Mouse (Mus musculus): Measurements from ENCODE around the gene Pgm2l1. TPM values are rescaled to one million over a fixed set of nuclear protein-coding genes. Genes with fewer than 3 reads are reported as not detected.

Gene Pgm2l1
- total and polyA plus RNA-seq, 3 experiments, result 21.6 to 22.6 (median 22.5) TPM

DNA sequence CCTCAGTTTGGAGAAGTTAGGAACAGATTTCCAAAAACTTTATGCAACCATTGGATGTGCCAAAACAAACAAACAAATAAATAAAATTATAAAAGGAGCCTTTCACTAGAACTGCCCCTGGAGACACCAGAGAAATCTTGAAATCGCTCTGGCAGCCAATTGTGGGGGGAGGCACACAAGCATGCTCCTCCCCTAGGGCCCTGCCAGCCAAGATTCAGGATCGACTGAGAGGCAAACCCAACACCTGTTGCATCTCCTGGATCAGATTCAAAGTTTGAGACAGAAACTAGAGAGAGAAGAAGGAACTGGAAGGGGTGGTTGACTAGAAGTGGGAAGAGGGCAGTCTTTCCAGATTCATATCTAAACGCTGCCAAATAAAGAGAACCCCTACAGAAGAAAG is 23.6 kb upstream of the Pgm2l1 start:
- Histone ChIP-seq H3K9me3 (replicated peaks) (no peaks in the 10 kb centered on the region), H3K4me3 (ENCODE audit: low read depth, low read length) (no peak overlapping the region), H3K27me3 (ENCODE audit: insufficient read depth, low read length) (peaks cover 25% of the 10 kb centered on the region), H3K36me3 (replicated peaks) (no peaks in the 10 kb centered on the region), H3K4me1 (ENCODE audit: insufficient read depth, low read depth, low read length) (peaks cover 9% of the 10 kb centered on the region; the same call in 1 of the 2 replicates)
- TF ChIP-seq GATA1 (IDR thresholded peaks at IDR 0.05; ENCODE audit: borderline replicate concordance, low read length), result no peak
- TF ChIP-seq POLR2AphosphoS5 (IDR thresholded peaks at IDR 0.05; ENCODE audit: insufficient replicate concordance, low read depth, low read length), result no peak
- no peak for TF ChIP-seq GATA2 (IDR thresholded peaks at IDR 0.05; ENCODE audit: borderline replicate concordance, low read depth, low read length)
- no peak for TF ChIP-seq TAL1 (conservative IDR thresholded peaks at IDR 0.05; ENCODE audit: low read depth, low read length)
- no peak for TF ChIP-seq CTCF (IDR thresholded peaks at IDR 0.05; ENCODE audit: low read depth, low read length)
- DNase-seq (ENCODE audit: low spot score) (no peak), ATAC-seq (ENCODE audit: extremely low read depth, insufficient number of reproducible peaks, low FRiP score, poor library complexity, severe bottlenecking) (no peak)

DNA sequence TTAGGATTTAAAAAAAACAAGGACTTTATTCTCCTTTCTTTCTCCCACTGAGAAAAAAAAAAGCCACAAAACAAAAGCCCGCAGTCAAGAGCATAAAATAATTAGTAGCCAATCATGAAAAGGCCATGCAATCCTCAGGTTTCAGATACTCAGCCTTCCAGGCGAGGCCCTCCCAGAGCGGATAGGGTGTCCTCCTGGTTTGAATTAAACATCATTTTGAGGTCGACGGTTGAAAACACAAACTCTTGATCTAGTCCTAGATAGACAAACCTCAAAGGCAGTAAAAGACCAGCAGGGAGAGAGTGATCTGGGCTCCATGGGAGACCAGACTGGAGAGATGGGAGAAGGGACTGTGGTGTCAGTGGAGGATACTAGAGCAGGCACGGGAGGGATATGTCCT is 22.3 kb upstream of the Pgm2l1 start:
- no peak for ATAC-seq (ENCODE audit: extremely low read depth, insufficient number of reproducible peaks, low FRiP score, poor library complexity, severe bottlenecking)
- no peaks in the 10 kb centered on the region for H3K36me3 ChIP-seq (replicated peaks)
- H3K4me3 ChIP-seq (ENCODE audit: low read depth, low read length), result no peak overlapping the region
- peaks cover 9% of the 10 kb centered on the region; the same call in 1 of the 2 replicates for H3K4me1 ChIP-seq (ENCODE audit: insufficient read depth, low read depth, low read length)
- no peaks in the 10 kb centered on the region for H3K9me3 ChIP-seq (replicated peaks)
- DNase-seq (ENCODE audit: low spot score), result no peak
- TF ChIP-seq POLR2AphosphoS5 (IDR thresholded peaks at IDR 0.05; ENCODE audit: insufficient replicate concordance, low read depth, low read length), result no peak
- TF ChIP-seq TAL1 (conservative IDR thresholded peaks at IDR 0.05; ENCODE audit: low read depth, low read length), result no peak
- no peak for TF ChIP-seq CTCF (IDR thresholded peaks at IDR 0.05; ENCODE audit: low read depth, low read length)
- TF ChIP-seq GATA2 (IDR thresholded peaks at IDR 0.05; ENCODE audit: borderline replicate concordance, low read depth, low read length), result no peak
- TF ChIP-seq GATA1 (IDR thresholded peaks at IDR 0.05; ENCODE audit: borderline replicate concordance, low read length), result no peak
- peaks cover 26% of the 10 kb centered on the region for H3K27me3 ChIP-seq (ENCODE audit: insufficient read depth, low read length)

DNA sequence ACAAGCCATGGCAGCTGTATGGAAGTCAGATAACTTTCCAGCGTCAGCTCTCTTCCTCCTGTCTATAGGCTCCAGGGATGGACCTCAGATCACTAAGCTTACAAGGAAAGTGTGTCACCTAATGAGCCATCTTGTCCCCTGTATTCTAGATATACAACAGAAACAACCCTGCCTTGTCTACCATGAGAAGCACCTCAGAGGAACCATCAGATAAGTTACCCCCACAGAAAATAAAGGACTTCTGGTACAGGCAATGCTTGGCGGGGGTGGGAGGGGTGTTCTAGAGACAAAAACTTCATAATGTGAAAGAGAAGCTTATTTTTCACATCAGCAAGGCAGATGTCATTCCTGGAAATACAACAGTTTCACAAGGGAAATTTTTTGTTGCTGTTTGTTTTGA is 21.1 kb upstream of the Pgm2l1 start:
- no peak for TF ChIP-seq TAL1 (conservative IDR thresholded peaks at IDR 0.05; ENCODE audit: low read depth, low read length)
- Histone ChIP-seq H3K9me3 (replicated peaks) (no peaks in the 10 kb centered on the region), H3K4me1 (ENCODE audit: insufficient read depth, low read depth, low read length) (peaks cover 9% of the 10 kb centered on the region; the same call in 1 of the 2 replicates), H3K27me3 (ENCODE audit: insufficient read depth, low read length) (peaks cover 26% of the 10 kb centered on the region), H3K4me3 (ENCODE audit: low read depth, low read length) (no peak overlapping the region), H3K36me3 (replicated peaks) (no peaks in the 10 kb centered on the region)
- ATAC-seq (ENCODE audit: extremely low read depth, insufficient number of reproducible peaks, low FRiP score, poor library complexity, severe bottlenecking), result no peak
- DNase-seq (ENCODE audit: low spot score), result no peak

- ATAC-seq (ENCODE audit: extremely low read depth, insufficient number of reproducible peaks, low FRiP score, poor library complexity, severe bottlenecking), result no peak
These were observed 19.3 kb upstream of the Pgm2l1 start for GRCm38 (mm10) chr7:100207886-100208285.

DNA sequence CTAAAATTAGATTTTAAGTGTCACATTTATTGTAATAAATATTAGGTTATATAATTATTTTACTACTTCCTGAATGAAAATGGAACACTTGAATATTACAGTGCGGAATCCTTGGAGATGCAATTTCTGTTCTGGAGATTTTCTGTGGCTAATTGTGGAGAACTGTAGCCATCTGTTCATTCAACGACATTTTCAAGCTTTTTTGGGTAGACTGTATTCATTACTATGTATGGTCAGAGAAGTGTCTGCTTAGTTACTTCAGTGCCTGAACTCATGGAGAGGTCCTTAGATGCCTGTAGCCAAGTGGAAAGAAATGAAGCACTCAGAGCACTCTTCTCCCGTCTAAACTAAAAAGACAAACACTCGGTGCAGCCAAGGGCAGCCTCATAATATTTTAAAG is 12.9 kb upstream of the Pgm2l1 start:
- no peaks in the 10 kb centered on the region for H3K9me3 ChIP-seq (replicated peaks)
- peaks cover 4% of the 10 kb centered on the region; the same call in 1 of the 2 replicates for H3K4me1 ChIP-seq (ENCODE audit: insufficient read depth, low read depth, low read length)
- TF ChIP-seq POLR2AphosphoS5 (IDR thresholded peaks at IDR 0.05; ENCODE audit: insufficient replicate concordance, low read depth, low read length) (no peak), TAL1 (conservative IDR thresholded peaks at IDR 0.05; ENCODE audit: low read depth, low read length) (no peak), GATA1 (IDR thresholded peaks at IDR 0.05; ENCODE audit: borderline replicate concordance, low read length) (no peak), CTCF (IDR thresholded peaks at IDR 0.05; ENCODE audit: low read depth, low read length) (no peak), GATA2 (IDR thresholded peaks at IDR 0.05; ENCODE audit: borderline replicate concordance, low read depth, low read length) (no peak)
- H3K36me3 ChIP-seq (replicated peaks), result no peaks in the 10 kb centered on the region
- H3K4me3 ChIP-seq (ENCODE audit: low read depth, low read length), result no peak overlapping the region
- H3K27me3 ChIP-seq (ENCODE audit: insufficient read depth, low read length), result peaks cover 20% of the 10 kb centered on the region
- ATAC-seq (ENCODE audit: extremely low read depth, insufficient number of reproducible peaks, low FRiP score, poor library complexity, severe bottlenecking) (no peak), DNase-seq (ENCODE audit: low spot score) (no peak)

More at GRCm38 (mm10) chr7:100207886-100208285, 19.3 kb upstream of the Pgm2l1 start:
- peaks cover 9% of the 10 kb centered on the region; the same call in 1 of the 2 replicates for H3K4me1 ChIP-seq (ENCODE audit: insufficient read depth, low read depth, low read length)
- H3K4me3 ChIP-seq (ENCODE audit: low read depth, low read length), result no peak overlapping the region
- H3K36me3 ChIP-seq (replicated peaks), result no peaks in the 10 kb centered on the region
- H3K27me3 ChIP-seq (ENCODE audit: insufficient read depth, low read length), result peaks cover 19% of the 10 kb centered on the region
- TF ChIP-seq CTCF (IDR thresholded peaks at IDR 0.05; ENCODE audit: low read depth, low read length) (no peak), GATA1 (IDR thresholded peaks at IDR 0.05; ENCODE audit: borderline replicate concordance, low read length) (no peak), TAL1 (conservative IDR thresholded peaks at IDR 0.05; ENCODE audit: low read depth, low read length) (no peak), GATA2 (IDR thresholded peaks at IDR 0.05; ENCODE audit: borderline replicate concordance, low read depth, low read length) (no peak), POLR2AphosphoS5 (IDR thresholded peaks at IDR 0.05; ENCODE audit: insufficient replicate concordance, low read depth, low read length) (no peak)
- DNase-seq (ENCODE audit: low spot score), result no peak
- no peaks in the 10 kb centered on the region for H3K9me3 ChIP-seq (replicated peaks)

DNA sequence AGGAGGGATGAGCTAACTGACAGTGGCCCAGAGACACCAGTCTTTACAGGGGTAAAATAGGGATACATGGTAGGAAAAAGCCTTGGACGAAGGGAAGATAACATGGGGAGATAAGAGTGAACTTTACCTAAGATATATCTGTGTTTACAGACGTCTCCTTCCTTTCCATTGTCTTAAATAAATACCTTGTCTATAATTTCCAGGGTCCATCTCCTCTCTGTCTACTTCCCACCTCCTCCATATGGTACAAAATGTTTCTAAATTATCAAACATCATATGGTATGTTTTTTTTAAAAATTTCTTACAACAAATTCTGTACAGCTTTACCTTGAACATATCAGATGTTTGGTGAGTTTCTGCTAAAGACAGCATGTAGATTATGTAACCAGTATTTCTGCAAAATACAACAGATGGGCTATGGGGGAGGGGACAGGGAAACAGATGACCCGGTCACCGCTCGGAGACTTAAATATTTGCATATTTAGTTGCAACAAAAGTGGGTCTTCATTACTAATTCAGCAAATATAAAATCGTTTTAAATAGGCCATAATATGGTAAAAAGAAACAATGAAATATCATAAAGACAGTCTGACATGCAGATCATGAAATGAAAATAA is 12.0 kb upstream of the Pgm2l1 start:
- no peak for DNase-seq (ENCODE audit: low spot score)
- H3K4me1 ChIP-seq (ENCODE audit: insufficient read depth, low read depth, low read length), result peaks cover 4% of the 10 kb centered on the region; the same call in 1 of the 2 replicates
- ATAC-seq (ENCODE audit: extremely low read depth, insufficient number of reproducible peaks, low FRiP score, poor library complexity, severe bottlenecking), result no peak
- no peaks in the 10 kb centered on the region for H3K36me3 ChIP-seq (replicated peaks)
- no peaks in the 10 kb centered on the region for H3K9me3 ChIP-seq (replicated peaks)
- peaks cover 20% of the 10 kb centered on the region for H3K27me3 ChIP-seq (ENCODE audit: insufficient read depth, low read length)
- no peak for TF ChIP-seq CTCF (IDR thresholded peaks at IDR 0.05; ENCODE audit: low read depth, low read length)
- TF ChIP-seq GATA1 (IDR thresholded peaks at IDR 0.05; ENCODE audit: borderline replicate concordance, low read length), result no peak
- no peak for TF ChIP-seq POLR2AphosphoS5 (IDR thresholded peaks at IDR 0.05; ENCODE audit: insufficient replicate concordance, low read depth, low read length)
- TF ChIP-seq GATA2 (IDR thresholded peaks at IDR 0.05; ENCODE audit: borderline replicate concordance, low read depth, low read length), result no peak
- TF ChIP-seq TAL1 (conservative IDR thresholded peaks at IDR 0.05; ENCODE audit: low read depth, low read length), result no peak
- no peak overlapping the region for H3K4me3 ChIP-seq (ENCODE audit: low read depth, low read length)
